Mouse (Mus musculus): Measurements from ENCODE around the gene Arhgap11a. TPM values are rescaled to one million over a fixed set of nuclear protein-coding genes. Genes with fewer than 3 reads are reported as not detected.

Gene Arhgap11a
- polyA plus RNA-seq, 1 experiment from 2014 or later: 11.7 TPM

DNA sequence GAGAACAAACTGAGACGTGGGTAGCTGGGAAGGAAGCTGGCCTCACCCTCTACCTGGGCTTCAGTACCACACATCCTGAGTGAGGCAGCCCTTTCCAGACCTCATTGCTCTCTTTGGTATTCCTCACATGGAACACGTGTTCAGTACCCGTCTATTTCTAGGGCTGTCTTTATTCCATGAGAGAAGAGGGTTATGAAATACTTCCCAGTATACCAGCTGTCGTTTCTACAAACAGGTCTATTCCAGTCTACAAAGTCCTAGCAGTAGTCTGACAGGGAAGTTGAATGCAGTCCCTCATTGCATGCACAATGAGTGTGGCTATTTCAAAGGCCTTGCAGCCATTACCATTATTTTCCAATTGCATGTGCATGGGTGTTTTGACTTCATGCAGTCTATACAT, 42.7 kb downstream of the Arhgap11a start:
- Histone ChIP-seq H3K27me3 (no peaks in the 10 kb centered on the region), H3K4me2 (no peak overlapping the region), H3K9me3 (no peaks in the 10 kb centered on the region), H3K27ac (no peak overlapping the region), H3K4me3 (no peak overlapping the region), H3K9ac (no peak overlapping the region), H3K36me3 (peaks cover 17% of the 10 kb centered on the region), H3K4me1 (replicated peaks) (no peaks in the 10 kb centered on the region)
- no peak for ATAC-seq (ENCODE audit: low FRiP score)
- WGBS: 81% methylated on average over 4 of the region's 4 CpGs

DNA sequence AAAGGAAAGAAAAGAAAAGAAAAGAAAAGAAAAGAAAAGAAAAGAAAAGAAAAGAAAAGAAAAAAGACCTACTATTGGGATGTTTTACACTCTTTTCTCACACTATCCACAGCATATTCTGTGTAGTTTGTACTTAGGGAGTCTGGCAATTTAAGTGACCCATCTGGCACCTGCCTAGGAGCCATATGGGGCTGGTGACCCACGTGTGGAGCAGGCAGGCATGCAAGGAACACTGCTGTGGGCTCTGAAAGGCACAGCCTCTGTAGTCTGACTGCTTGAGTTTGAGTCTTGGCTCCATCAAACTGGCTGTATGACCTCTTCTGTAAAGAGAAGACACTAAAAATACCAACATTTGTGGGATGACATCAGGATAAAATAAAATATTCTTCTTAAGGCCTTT, 44.7 kb downstream of the Arhgap11a start:
- Histone ChIP-seq H3K4me1 (replicated peaks) (no peaks in the 10 kb centered on the region), H3K27ac (no peak overlapping the region), H3K36me3 (peaks cover 12% of the 10 kb centered on the region; the same call in 1 of the 2 replicates), H3K4me2 (no peak overlapping the region), H3K27me3 (no peaks in the 10 kb centered on the region), H3K9me3 (no peaks in the 10 kb centered on the region), H3K4me3 (no peak overlapping the region), H3K9ac (no peak overlapping the region)
- WGBS: 30% methylated on average over 1 of the region's 1 CpGs
- no peak for ATAC-seq (ENCODE audit: low FRiP score)

DNA sequence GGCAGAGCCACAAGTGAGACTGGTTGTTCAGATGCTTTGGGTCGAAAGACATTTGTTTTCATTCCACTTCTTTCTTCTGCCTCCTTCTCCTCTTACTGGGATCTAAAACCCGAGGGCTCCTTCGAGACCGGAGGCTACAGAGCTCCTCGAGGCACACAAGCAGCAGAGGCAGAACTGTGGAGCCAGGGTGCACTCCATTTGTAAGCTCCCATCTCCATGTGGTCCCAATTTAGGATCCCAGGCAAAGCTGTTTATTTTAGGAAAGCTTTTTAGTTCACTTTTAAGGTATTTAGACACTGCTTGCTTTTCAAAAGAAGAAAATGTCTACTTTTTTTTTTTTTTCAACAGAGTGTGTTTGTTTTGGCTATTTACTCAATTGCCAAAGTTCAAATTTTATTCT, 47.6 kb downstream of the Arhgap11a start:
- no peak for ATAC-seq (ENCODE audit: low FRiP score)
- Histone ChIP-seq H3K9me3 (no peaks in the 10 kb centered on the region), H3K27me3 (no peaks in the 10 kb centered on the region), H3K36me3 (0 out of 2 replicates have a peak, but pooled peaks cover 7% of the 10 kb centered on the region), H3K4me3 (no peak overlapping the region), H3K9ac (no peak overlapping the region), H3K4me1 (replicated peaks) (no peaks in the 10 kb centered on the region), H3K4me2 (no peak overlapping the region), H3K27ac (no peak overlapping the region)
- 78% methylated on average over 5 of the region's 5 CpGs for WGBS

DNA sequence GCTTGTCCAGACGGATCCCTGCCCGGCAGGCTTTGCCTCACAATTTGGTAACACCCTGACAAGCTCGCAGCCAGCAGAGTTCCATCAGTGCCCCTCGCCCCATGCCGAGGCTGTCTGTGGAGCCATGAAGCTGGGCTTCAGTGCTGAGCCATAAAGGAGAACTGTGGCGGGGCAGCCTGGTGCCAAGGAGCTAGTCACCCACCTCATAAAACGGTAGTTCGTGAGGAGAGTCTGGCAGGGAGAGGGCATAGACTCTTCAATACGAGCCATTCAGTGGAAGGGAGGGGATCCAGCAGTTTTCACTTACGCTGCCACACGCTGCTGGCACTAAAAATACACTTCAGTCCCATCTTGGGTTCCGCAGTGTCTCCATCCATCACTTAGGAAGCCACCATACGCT, 49.9 kb downstream of the Arhgap11a start:
- Histone ChIP-seq H3K4me1 (replicated peaks) (no peaks in the 10 kb centered on the region), H3K27me3 (no peaks in the 10 kb centered on the region), H3K4me2 (no peak overlapping the region), H3K27ac (no peak overlapping the region), H3K9me3 (no peaks in the 10 kb centered on the region), H3K36me3 (no peaks in the 10 kb centered on the region), H3K9ac (no peak overlapping the region), H3K4me3 (no peak overlapping the region)
- no peak for ATAC-seq (ENCODE audit: low FRiP score)
- WGBS: 92% methylated on average over 13 of the region's 13 CpGs

DNA sequence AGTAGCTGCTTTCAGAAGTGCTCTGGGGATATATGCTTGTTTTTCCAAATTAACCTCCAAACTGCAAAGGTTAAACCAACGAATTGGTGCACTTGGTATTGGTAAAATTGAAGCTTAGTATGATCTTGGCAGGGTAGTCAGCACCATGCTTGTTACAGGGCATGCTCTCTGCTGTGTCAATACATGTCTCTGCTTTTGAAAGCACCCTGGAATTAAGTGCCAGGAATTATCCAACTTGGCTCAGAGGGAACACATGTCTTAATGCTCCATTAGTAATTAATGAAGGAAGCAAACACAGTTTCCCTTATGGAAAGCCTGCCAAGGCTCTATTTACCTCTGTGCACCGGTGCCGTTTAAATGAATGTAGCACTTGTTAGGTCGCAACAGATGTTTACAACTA, 53.3 kb downstream of the Arhgap11a start:
- no peak for ATAC-seq (ENCODE audit: low FRiP score)
- no peak overlapping the region for H3K9ac ChIP-seq
- H3K27ac ChIP-seq: no peak overlapping the region
- H3K4me1 ChIP-seq (replicated peaks): no peaks in the 10 kb centered on the region
- no peaks in the 10 kb centered on the region for H3K9me3 ChIP-seq
- no peaks in the 10 kb centered on the region for H3K27me3 ChIP-seq
- WGBS: 73% methylated on average over 4 of the region's 4 CpGs
- peaks cover 11% of the 10 kb centered on the region; the same call in 1 of the 2 replicates for H3K36me3 ChIP-seq
- no peak overlapping the region for H3K4me2 ChIP-seq
- H3K4me3 ChIP-seq: no peak overlapping the region

DNA sequence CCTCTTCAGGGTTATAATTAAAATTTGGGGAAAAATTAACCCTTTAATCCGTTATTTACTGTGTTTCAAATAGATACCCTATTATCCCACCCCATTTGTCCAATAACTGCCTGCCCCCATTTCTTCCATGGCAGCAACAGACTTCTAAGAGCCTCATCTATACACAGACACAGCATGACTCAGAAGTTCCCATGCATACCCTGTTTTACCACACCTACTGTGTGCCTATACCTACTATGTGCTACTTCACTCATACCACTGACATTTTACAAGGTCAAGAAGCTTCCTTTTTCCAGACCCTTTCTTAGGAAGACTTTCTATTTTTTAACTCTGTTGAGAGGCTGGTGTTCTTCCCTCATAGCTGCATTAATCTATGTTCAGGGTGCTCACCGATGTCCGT, 54.9 kb downstream of the Arhgap11a start:
- no peak overlapping the region for H3K4me3 ChIP-seq
- peaks cover 24% of the 10 kb centered on the region for H3K36me3 ChIP-seq
- no peak overlapping the region for H3K27ac ChIP-seq
- no peaks in the 10 kb centered on the region for H3K4me1 ChIP-seq (replicated peaks)
- 93% methylated on average over 3 of the region's 3 CpGs for WGBS
- H3K27me3 ChIP-seq: no peaks in the 10 kb centered on the region
- H3K4me2 ChIP-seq: no peak overlapping the region
- no peak for ATAC-seq (ENCODE audit: low FRiP score)
- H3K9ac ChIP-seq: no peak overlapping the region
- H3K9me3 ChIP-seq: no peaks in the 10 kb centered on the region

DNA sequence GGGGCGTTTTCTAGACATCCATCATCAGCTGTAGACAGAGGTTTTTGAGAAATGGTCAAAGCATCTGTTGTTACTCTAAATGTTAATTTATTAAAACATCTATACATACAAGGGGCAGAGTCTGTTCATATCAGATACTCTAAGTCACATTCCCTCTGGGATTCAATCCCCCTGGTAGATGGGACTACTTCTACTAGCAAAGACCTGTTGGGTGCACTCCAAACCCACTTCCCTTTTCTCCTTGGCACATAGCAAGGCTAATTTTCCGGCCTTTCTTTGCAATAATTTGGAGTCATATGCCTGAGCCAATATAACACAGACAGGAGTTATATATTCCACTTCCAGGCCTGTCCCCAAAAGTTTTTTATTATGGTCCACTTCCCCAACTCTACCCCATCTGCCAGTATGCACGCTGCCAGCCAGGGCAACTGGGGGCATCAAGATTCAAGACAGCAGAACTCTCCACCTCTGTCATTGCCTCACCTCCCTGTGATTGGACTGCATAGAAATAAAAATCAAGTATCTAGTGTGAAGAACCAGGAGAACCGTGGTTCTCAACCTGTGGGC, 59.6 kb downstream of the Arhgap11a start:
- Histone ChIP-seq H3K9ac (no peak overlapping the region), H3K27ac (no peak overlapping the region), H3K9me3 (no peaks in the 10 kb centered on the region), H3K4me1 (replicated peaks) (no peaks in the 10 kb centered on the region), H3K4me2 (no peak overlapping the region), H3K27me3 (no peaks in the 10 kb centered on the region), H3K36me3 (peaks cover 55% of the 10 kb centered on the region), H3K4me3 (no peak overlapping the region)
- 93% methylated on average over 4 of the region's 4 CpGs for WGBS
- no peak for ATAC-seq (ENCODE audit: low FRiP score)

DNA sequence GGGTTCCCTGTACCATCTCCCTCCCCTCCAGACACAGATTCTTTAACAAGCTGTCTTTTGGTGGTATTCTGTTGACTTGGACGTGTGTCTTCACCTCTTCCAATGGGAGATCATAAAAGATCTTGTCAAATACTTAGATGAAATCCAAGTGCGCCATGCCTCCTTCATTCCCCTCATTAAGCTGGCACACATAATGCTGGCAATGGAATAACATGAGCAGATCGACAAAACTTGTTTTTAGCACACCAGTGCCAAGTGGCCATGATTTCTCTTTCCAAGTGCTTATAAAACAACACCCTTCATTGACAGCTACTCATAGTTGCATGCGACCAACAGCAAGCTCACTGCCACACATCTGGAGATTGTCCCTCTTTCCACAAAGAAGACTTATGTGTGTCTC, 60.6 kb downstream of the Arhgap11a start:
- Histone ChIP-seq H3K9me3 (no peaks in the 10 kb centered on the region), H3K27ac (no peak overlapping the region), H3K36me3 (peaks cover 55% of the 10 kb centered on the region), H3K4me3 (no peak overlapping the region), H3K9ac (no peak overlapping the region), H3K27me3 (no peaks in the 10 kb centered on the region), H3K4me1 (replicated peaks) (no peaks in the 10 kb centered on the region), H3K4me2 (no peak overlapping the region)
- no peak for ATAC-seq (ENCODE audit: low FRiP score)
- 92% methylated on average over 4 of the region's 4 CpGs for WGBS

DNA sequence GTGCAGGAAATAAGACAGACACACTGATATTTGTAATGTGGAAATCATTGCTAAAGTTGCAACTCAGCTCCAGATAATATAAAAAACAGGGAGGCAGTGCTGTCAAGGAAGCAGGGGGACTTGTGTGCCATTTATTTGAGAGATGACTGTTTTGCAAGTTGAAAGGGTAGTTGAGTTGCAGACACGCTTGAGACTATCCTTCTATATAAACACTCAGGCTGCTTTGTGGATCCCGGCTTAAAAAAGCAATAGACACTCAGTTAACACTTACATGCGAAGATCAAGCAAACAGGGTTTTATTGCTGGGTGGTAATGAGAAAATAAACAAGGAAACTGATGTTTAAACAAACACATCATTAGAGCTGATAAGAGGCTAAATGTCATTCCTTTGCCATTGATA, 63.6 kb downstream of the Arhgap11a start:
- no peak for ATAC-seq (ENCODE audit: low FRiP score)
- no peak overlapping the region for H3K4me2 ChIP-seq
- H3K27me3 ChIP-seq: no peaks in the 10 kb centered on the region
- H3K4me3 ChIP-seq: no peak overlapping the region
- H3K4me1 ChIP-seq (replicated peaks): no peaks in the 10 kb centered on the region
- H3K36me3 ChIP-seq: peaks cover 52% of the 10 kb centered on the region
- WGBS: 80% methylated on average over 3 of the region's 3 CpGs
- H3K9ac ChIP-seq: no peak overlapping the region
- no peak overlapping the region for H3K27ac ChIP-seq
- no peaks in the 10 kb centered on the region for H3K9me3 ChIP-seq

DNA sequence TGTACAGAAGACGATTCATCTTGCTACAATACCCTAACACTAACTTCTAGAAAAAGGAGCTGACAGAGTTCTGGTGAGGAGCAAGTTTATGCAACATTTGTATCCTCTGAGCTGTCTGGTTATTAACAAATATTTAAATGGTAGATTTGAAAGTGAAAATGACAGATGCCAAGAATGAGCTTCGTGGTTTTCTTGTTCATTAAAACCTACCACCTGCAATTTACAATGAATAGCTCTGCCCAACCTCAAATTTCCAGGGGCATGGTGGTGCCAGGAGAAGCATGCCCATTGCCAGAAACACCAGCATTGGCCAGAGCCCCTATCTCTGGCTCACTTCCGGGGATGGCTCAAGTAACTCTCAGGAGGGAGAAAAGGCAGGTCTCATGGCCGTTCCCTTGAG, 66.9 kb downstream of the Arhgap11a start:
- Histone ChIP-seq H3K4me3 (no peak overlapping the region), H3K27me3 (no peaks in the 10 kb centered on the region), H3K9me3 (no peaks in the 10 kb centered on the region), H3K9ac (no peak overlapping the region), H3K4me2 (no peak overlapping the region), H3K4me1 (replicated peaks) (no peaks in the 10 kb centered on the region), H3K27ac (no peak overlapping the region), H3K36me3 (peaks cover 29% of the 10 kb centered on the region)
- no peak for ATAC-seq (ENCODE audit: low FRiP score)
- WGBS: 88% methylated on average over 4 of the region's 4 CpGs

Other genes starting within 250 kb of the Arhgap11a start
- 1.7 and 1.8 TPM in 2 replicates for gene Grem1, start 90.0 kb downstream of the Arhgap11a start, polyA plus RNA-seq (2015; fragmentation: Nextera tagmentation; extraction: Ambion mirVana)
- 187 and 196 TPM in 2 replicates for gene Scg5, start 19.5 kb downstream of the Arhgap11a start, polyA plus RNA-seq (2015; fragmentation: Nextera tagmentation; extraction: Ambion mirVana)
- gene Gjd2, start 165.0 kb upstream of the Arhgap11a start, polyA plus RNA-seq (2015; fragmentation: Nextera tagmentation; extraction: Ambion mirVana): 4.6 and 6.0 TPM in 2 replicates
- 44.7 and 51.3 TPM in 2 replicates for gene Actc1, start 204.9 kb upstream of the Arhgap11a start, polyA plus RNA-seq (2015; fragmentation: Nextera tagmentation; extraction: Ambion mirVana)

All from hindbrain, embryonic 13.5 days (tissue).